Mouse (Mus musculus): ENCODE results near the gene Rfc1. TPM values are rescaled to one million over a fixed set of nuclear protein-coding genes. Genes with fewer than 3 reads are reported as not detected.

Rfc1 gene
- polyA plus RNA-seq (2012; rRNA removed) = 9.1 and 10.9 TPM in 2 replicates

DNA sequence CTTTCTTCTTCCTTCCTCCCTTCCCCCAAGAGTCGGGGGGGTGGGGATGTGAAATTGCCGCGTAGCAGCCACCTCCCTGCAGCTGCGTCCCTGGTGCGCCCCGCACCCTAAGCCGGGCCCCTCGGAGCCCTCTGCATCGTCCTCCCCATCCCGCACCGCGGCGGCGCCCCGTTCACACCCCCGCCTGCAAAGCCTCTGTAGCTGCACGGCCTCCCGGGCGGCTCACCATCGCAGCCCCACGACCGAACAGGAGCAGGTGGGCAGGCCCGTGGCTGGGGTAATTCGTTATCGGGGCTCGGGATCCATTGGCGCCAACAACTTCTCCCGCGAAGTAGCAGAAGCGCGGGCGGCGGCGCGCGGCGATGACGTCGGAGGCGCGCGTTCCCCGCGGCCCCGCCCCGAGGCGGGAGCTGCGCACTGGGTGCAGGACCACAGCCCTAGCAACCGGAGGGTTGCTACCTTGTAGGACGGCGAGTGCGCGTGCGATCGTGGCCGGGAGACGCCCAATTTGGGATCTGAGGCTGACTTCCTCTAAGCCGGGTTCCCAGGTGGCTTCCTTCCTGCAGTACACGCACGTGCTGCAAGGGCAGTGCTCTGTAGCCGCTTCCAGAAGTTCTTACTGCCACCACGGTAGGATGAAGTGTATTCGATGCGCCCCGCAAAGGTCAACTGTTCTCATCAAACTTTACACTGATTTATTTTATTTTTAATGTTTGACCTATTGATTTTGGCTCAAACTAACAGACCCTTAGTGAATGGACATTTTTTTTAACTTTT lies at the start of gene Rfc1:
Rfc1 (minus strand) TSS at position 373 of the 777 bp plus-strand sequence.
- H3K4me3 ChIP-seq (ENCODE audit: insufficient read depth, low read depth, low read length) = peak within 1 kb of the TSS; percentile 89
- H3K36me3 ChIP-seq (ENCODE audit: control insufficient read depth, insufficient read depth, low read length) = no peaks in the 10 kb centered on the region
- peak; percentile 93 for DNase-seq
- no peak within 1 kb of the TSS for H3K27ac ChIP-seq (ENCODE audit: insufficient read depth, low read depth, low read length)
- no peaks in the 10 kb centered on the region for H3K27me3 ChIP-seq (replicated peaks; ENCODE audit: control insufficient read depth, insufficient read depth, low read length)
- TF ChIP-seq CTCF (conservative IDR thresholded peaks at IDR 0.05; ENCODE audit: insufficient read depth, insufficient read length, low read depth, low read length) = no peak
- no peak for TF ChIP-seq POLR2A (IDR thresholded peaks at IDR 0.05; ENCODE audit: low read depth, low read length)
- no peaks in the 10 kb centered on the region for H3K4me1 ChIP-seq (ENCODE audit: control insufficient read depth, insufficient read depth, low read length)
- under 1% methylated on average over 65 of the region's 65 CpGs for WGBS

DNA sequence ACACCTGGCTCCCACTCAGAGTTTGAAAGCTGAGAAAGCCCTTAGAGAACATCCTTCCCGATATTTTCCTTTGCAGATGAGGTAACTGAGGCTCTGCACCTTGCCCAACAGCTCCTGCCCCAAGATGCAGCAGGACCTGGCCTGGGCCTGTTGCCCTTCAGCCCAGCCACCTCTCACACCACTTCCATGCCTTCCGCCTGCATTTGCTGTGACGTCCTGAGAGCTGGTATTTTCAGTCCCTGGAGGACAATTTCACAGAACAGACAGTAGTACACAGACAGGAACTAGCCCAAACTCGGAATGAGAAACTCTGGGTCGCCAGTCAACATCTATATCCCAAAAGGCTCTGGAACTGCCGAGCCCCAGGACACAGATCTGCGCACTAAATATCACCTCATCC lies 39.3 kb upstream of the Rfc1 start:
- no peak overlapping the region for H3K27ac ChIP-seq (ENCODE audit: insufficient read depth, low read depth, low read length)
- WGBS = 83% methylated on average over 7 of the region's 7 CpGs
- no peaks in the 10 kb centered on the region for H3K36me3 ChIP-seq (ENCODE audit: control insufficient read depth, insufficient read depth, low read length)
- DNase-seq = no peak
- H3K4me1 ChIP-seq (ENCODE audit: control insufficient read depth, insufficient read depth, low read length) = no peaks in the 10 kb centered on the region
- TF ChIP-seq CTCF (conservative IDR thresholded peaks at IDR 0.05; ENCODE audit: insufficient read depth, insufficient read length, low read depth, low read length) = no peak
- TF ChIP-seq POLR2A (IDR thresholded peaks at IDR 0.05; ENCODE audit: low read depth, low read length) = no peak
- no peak overlapping the region for H3K4me3 ChIP-seq (ENCODE audit: insufficient read depth, low read depth, low read length)
- H3K27me3 ChIP-seq (replicated peaks; ENCODE audit: control insufficient read depth, insufficient read depth, low read length) = no peaks in the 10 kb centered on the region

DNA sequence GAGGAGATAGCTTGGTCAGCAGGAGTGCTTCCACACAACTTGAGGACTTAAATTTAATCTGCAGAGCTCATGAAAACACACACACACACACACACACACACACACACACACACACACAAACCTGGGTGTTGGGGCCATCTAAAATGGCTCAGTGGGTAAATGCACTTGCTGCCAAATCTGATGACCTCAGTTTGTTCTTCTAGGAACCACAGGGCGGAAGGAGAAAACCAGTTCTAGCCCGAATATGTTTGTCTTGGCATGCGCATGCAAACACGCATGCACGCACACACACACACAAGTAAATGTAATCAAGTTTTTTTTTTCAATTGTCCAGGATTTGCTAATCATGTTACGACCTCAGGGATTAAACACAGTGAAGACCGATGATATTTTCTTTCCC lies 36.1 kb upstream of the Rfc1 start:
- TF ChIP-seq POLR2A (IDR thresholded peaks at IDR 0.05; ENCODE audit: low read depth, low read length) (no peak), CTCF (conservative IDR thresholded peaks at IDR 0.05; ENCODE audit: insufficient read depth, insufficient read length, low read depth, low read length) (no peak)
- H3K27ac ChIP-seq (ENCODE audit: insufficient read depth, low read depth, low read length) = no peak overlapping the region
- no peak for DNase-seq
- no peaks in the 10 kb centered on the region for H3K36me3 ChIP-seq (ENCODE audit: control insufficient read depth, insufficient read depth, low read length)
- no peak overlapping the region for H3K4me3 ChIP-seq (ENCODE audit: insufficient read depth, low read depth, low read length)
- H3K27me3 ChIP-seq (replicated peaks; ENCODE audit: control insufficient read depth, insufficient read depth, low read length) = no peaks in the 10 kb centered on the region
- H3K4me1 ChIP-seq (ENCODE audit: control insufficient read depth, insufficient read depth, low read length) = no peaks in the 10 kb centered on the region
- 72% methylated on average over 7 of the region's 7 CpGs for WGBS

DNA sequence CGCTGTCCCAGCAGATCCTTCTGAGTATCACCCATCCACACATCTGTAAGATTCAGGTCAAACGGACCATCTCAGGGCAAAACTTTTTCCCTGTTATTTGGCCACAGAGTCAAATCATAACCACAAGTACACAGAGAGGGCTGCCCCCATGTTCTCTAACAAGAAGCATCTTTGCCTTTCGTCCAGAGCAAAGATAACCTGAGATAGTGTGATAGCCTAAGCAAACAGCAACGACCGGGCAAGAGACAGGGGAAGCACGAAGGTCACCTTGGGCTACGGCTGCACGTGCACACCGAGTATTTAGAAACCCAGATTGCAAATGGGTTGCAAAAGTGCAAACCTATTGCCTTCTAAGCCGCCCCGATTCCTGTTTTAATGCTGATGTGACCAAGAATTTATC lies 32.4 kb upstream of the Rfc1 start:
- no peaks in the 10 kb centered on the region for H3K36me3 ChIP-seq (ENCODE audit: control insufficient read depth, insufficient read depth, low read length)
- WGBS = 81% methylated on average over 11 of the region's 11 CpGs
- TF ChIP-seq POLR2A (IDR thresholded peaks at IDR 0.05; ENCODE audit: low read depth, low read length) (no peak), CTCF (conservative IDR thresholded peaks at IDR 0.05; ENCODE audit: insufficient read depth, insufficient read length, low read depth, low read length) (no peak)

DNA sequence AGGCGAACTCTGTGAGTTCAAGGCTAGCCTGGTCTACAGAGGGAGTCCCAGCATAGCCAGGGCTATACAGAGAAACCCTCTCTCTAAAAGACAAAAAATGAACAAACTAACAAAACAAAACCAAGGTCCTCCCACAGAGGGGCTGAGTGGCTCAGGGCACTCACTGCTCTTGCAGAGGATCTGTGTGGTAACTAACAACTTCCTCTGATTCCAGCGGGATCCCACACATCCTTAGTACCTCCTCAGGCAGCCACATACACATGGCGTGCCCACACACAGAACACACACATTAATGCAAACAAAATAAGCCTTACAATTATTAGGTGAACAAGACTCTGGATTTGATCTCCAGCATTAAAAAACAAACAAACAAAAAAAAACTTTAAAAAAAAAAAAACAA lies 22.3 kb upstream of the Rfc1 start:
- Histone ChIP-seq H3K27me3 (replicated peaks; ENCODE audit: control insufficient read depth, insufficient read depth, low read length) (no peaks in the 10 kb centered on the region), H3K36me3 (ENCODE audit: control insufficient read depth, insufficient read depth, low read length) (no peaks in the 10 kb centered on the region), H3K4me1 (ENCODE audit: control insufficient read depth, insufficient read depth, low read length) (no peaks in the 10 kb centered on the region), H3K27ac (ENCODE audit: insufficient read depth, low read depth, low read length) (no peak overlapping the region), H3K4me3 (ENCODE audit: insufficient read depth, low read depth, low read length) (no peak overlapping the region)
- no peak for TF ChIP-seq POLR2A (IDR thresholded peaks at IDR 0.05; ENCODE audit: low read depth, low read length)
- no peak for TF ChIP-seq CTCF (conservative IDR thresholded peaks at IDR 0.05; ENCODE audit: insufficient read depth, insufficient read length, low read depth, low read length)
- no peak for DNase-seq
- WGBS = 92% methylated on average over 3 of the region's 3 CpGs

More for the DNA sequence above, 32.4 kb upstream of the Rfc1 start:
- H3K27ac ChIP-seq (ENCODE audit: insufficient read depth, low read depth, low read length) = no peak overlapping the region
- H3K4me3 ChIP-seq (ENCODE audit: insufficient read depth, low read depth, low read length) = no peak overlapping the region
- no peaks in the 10 kb centered on the region for H3K4me1 ChIP-seq (ENCODE audit: control insufficient read depth, insufficient read depth, low read length)
- no peaks in the 10 kb centered on the region for H3K27me3 ChIP-seq (replicated peaks; ENCODE audit: control insufficient read depth, insufficient read depth, low read length)
- no peak for DNase-seq

DNA sequence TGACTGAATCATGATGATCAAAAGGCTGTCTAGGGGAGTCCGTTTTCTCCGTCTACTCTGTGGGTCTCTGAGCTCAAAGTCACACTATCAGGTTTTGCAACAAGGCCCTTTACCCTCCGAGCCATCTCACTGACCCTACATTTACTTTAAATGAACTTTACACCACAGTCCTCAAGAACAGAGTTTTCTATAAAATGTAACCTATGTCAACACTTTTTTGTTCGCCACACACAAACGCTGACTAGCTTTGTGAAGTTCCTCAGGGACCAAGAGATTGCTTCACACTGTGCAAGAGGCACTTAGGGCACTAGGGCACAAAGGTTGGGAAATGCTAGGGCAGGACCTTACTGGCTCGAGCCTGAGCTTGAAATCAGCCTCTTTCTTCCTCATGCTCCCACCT lies 21.4 kb upstream of the Rfc1 start:
- DNase-seq = peak; percentile 7
- 71% methylated on average over 6 of the region's 6 CpGs for WGBS
- no peak overlapping the region for H3K4me3 ChIP-seq (ENCODE audit: insufficient read depth, low read depth, low read length)
- no peak for TF ChIP-seq CTCF (conservative IDR thresholded peaks at IDR 0.05; ENCODE audit: insufficient read depth, insufficient read length, low read depth, low read length)
- TF ChIP-seq POLR2A (IDR thresholded peaks at IDR 0.05; ENCODE audit: low read depth, low read length) = no peak
- no peaks in the 10 kb centered on the region for H3K36me3 ChIP-seq (ENCODE audit: control insufficient read depth, insufficient read depth, low read length)
- no peaks in the 10 kb centered on the region for H3K27me3 ChIP-seq (replicated peaks; ENCODE audit: control insufficient read depth, insufficient read depth, low read length)
- H3K4me1 ChIP-seq (ENCODE audit: control insufficient read depth, insufficient read depth, low read length) = no peaks in the 10 kb centered on the region
- H3K27ac ChIP-seq (ENCODE audit: insufficient read depth, low read depth, low read length) = no peak overlapping the region

DNA sequence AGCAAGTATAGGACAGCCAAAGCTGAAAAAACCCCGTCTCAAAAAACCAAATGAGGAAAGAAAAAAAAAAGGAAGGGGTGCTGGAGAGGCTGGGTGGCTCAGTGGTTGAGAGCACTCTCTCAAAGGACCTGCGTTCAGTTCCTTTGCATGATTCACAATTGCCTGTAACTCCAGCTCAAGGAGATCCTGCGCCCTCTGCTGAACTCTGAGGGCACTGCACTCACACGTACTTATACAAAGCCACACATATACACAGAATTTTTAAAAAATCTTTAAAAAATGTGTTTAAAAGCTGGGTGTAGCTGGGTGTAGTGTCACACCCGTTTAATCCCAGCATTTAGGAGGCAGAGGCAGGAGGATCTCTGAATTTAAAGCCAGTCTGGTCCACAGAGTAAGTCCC lies 19.5 kb upstream of the Rfc1 start:
- H3K27ac ChIP-seq (ENCODE audit: insufficient read depth, low read depth, low read length) = no peak overlapping the region
- no peaks in the 10 kb centered on the region for H3K36me3 ChIP-seq (ENCODE audit: control insufficient read depth, insufficient read depth, low read length)
- TF ChIP-seq CTCF (conservative IDR thresholded peaks at IDR 0.05; ENCODE audit: insufficient read depth, insufficient read length, low read depth, low read length) (0 out of 2 replicates have a peak, but pooled peaks have one; percentile 11), POLR2A (IDR thresholded peaks at IDR 0.05; ENCODE audit: low read depth, low read length) (no peak)
- no peaks in the 10 kb centered on the region for H3K4me1 ChIP-seq (ENCODE audit: control insufficient read depth, insufficient read depth, low read length)
- H3K4me3 ChIP-seq (ENCODE audit: insufficient read depth, low read depth, low read length) = no peak overlapping the region
- 82% methylated on average over 5 of the region's 5 CpGs for WGBS
- no peaks in the 10 kb centered on the region for H3K27me3 ChIP-seq (replicated peaks; ENCODE audit: control insufficient read depth, insufficient read depth, low read length)
- no peak for DNase-seq
